Mouse (Mus musculus) embryonic fibroblast, embryonic 13.5 days (primary cell): ENCODE measurements around the gene Bmpr1a.

Source experiments
- CTCF ChIP-seq: IDR thresholded peaks from 2 replicates; pipeline ENCODE4 v1.5.1; 2011; ENCODE audit warnings: mild to moderate bottlenecking, control low read depth, low read length, moderate library complexity, borderline replicate concordance; ENCODE audit not compliant: insufficient read depth
- POLR2A ChIP-seq: IDR thresholded peaks from 2 replicates; pipeline ENCODE4 v1.6.1; 2011; ENCODE audit warnings: low read depth, mild to moderate bottlenecking, control low read depth, low read length, moderate library complexity

GRCm38 (mm10) chr14:34489928-34490327 lies 13.2 kb downstream of the Bmpr1a start:
- TF ChIP-seq CTCF (no peak), POLR2A (no peak)
